Mouse (Mus musculus) CH12.LX (cell line): ENCODE results near the gene Zfp760. TPM values are rescaled to one million over a fixed set of nuclear protein-coding genes. Genes with fewer than 3 reads are reported as not detected.

ENCODE experiments used
- DNase-seq: peaks from one replicate; pipeline ENCODE4 v3.0.0-alpha.2; 2013; ENCODE audit errors: extremely low read depth
- H3K27ac ChIP-seq: 2 replicates; pipeline ENCODE4 v1.5.1; 2012; ENCODE audit warnings: low read depth, mild to moderate bottlenecking, control low read depth, moderate library complexity; ENCODE audit not compliant: insufficient read depth
- H3K27me3 ChIP-seq: replicated peaks from 2 replicates; pipeline ENCODE3; 2012; ENCODE audit warnings: inconsistent platforms
- H3K36me3 ChIP-seq, 2 experiments: replicated peaks in 1 of 2; 2 replicates each; pipeline versions ENCODE3 to v1.6.1; 2012; ENCODE audit warnings: inconsistent platforms in 1 of 2, low read length in 1 of 2, mild to moderate bottlenecking in 1 of 2, mixed read lengths in 1 of 2, moderate library complexity in 1 of 2; ENCODE audit not compliant: control insufficient read depth in 1 of 2, insufficient read depth in 1 of 2
- H3K4me1 ChIP-seq, 2 experiments: 2 replicates each; pipeline ENCODE4 v1.6.1; 2012; ENCODE audit warnings: inconsistent platforms in 1 of 2, moderate library complexity in 1 of 2; ENCODE audit not compliant: insufficient read depth in 2 of 2, control insufficient read depth in 1 of 2
- H3K4me2 ChIP-seq: 2 replicates; pipeline ENCODE4 v1.6.1; 2012; ENCODE audit warnings: low read depth, mild to moderate bottlenecking, control low read depth; ENCODE audit not compliant: poor library complexity, insufficient read depth, severe bottlenecking
- H3K4me3 ChIP-seq, 3 experiments: fragments of 150-350 bp in 1 of 3; sonication (generic) in 1 of 3; replicated peaks in 1 of 3; 2 replicates each; pipeline versions ENCODE3 to v1.5.1; 2011 to 2012; ENCODE audit warnings: low read depth in 2 of 3, low read length in 2 of 3, mild to moderate bottlenecking in 2 of 3, moderate library complexity in 2 of 3, control low read depth in 1 of 3, improper control_type of control experiment in 1 of 3, inconsistent platforms in 1 of 3, mixed read lengths in 1 of 3; ENCODE audit not compliant: poor library complexity in 1 of 3
- H3K79me2 ChIP-seq: replicated peaks from 2 replicates; pipeline ENCODE4 v1.6.1; 2012; ENCODE audit warnings: mild to moderate bottlenecking, moderate library complexity; ENCODE audit not compliant: control insufficient read depth, poor library complexity, insufficient read depth, severe bottlenecking; ENCODE audit errors: extremely low read depth
- H3K9ac ChIP-seq: 2 replicates; pipeline ENCODE4 v1.6.1; 2012; ENCODE audit warnings: low read depth, mild to moderate bottlenecking, control low read depth, moderate library complexity; ENCODE audit not compliant: insufficient read depth
- H3K9me3 ChIP-seq: replicated peaks from 2 replicates; pipeline ENCODE3; 2012; ENCODE audit warnings: low read length, inconsistent platforms, mixed read lengths
- BHLHE40 ChIP-seq: IDR thresholded peaks from 2 replicates; pipeline ENCODE4 v1.6.1; 2011; ENCODE audit warnings: mild to moderate bottlenecking, low read depth, low read length, improper control_type of control experiment
- CHD2 ChIP-seq: IDR thresholded peaks from 2 replicates; pipeline ENCODE4 v1.6.1; 2011; ENCODE audit warnings: low read length, improper control_type of control experiment
- CTCF ChIP-seq, 2 experiments: IDR thresholded peaks in 1 of 2; conservative IDR thresholded peaks in 1 of 2; 2 replicates each; pipeline ENCODE4 v1.5.1; 2011 to 2012; ENCODE audit warnings: low read depth in 2 of 2, low read length in 2 of 2, improper control_type of control experiment in 1 of 2, inconsistent platforms in 1 of 2, mild to moderate bottlenecking in 1 of 2, moderate library complexity in 1 of 2
- ELF1 ChIP-seq: IDR thresholded peaks from 2 replicates; pipeline ENCODE4 v1.6.1; 2014; ENCODE audit warnings: low read depth, mild to moderate bottlenecking, inconsistent platforms, low read length, improper control_type of control experiment
- ETS1 ChIP-seq: conservative IDR thresholded peaks from 2 replicates; pipeline ENCODE4 v1.6.1; 2012; ENCODE audit warnings: low read depth, mild to moderate bottlenecking, inconsistent platforms, low read length, improper control_type of control experiment, moderate library complexity
- HCFC1 ChIP-seq: IDR thresholded peaks from 2 replicates; pipeline ENCODE4 v1.6.1; 2012; ENCODE audit warnings: low read depth, mild to moderate bottlenecking, inconsistent platforms, low read length, improper control_type of control experiment
- IRF4 ChIP-seq: IDR thresholded peaks from 2 replicates; pipeline ENCODE4 v1.6.1; 2014; ENCODE audit warnings: low read depth, mild to moderate bottlenecking, inconsistent platforms, low read length, improper control_type of control experiment
- JUN ChIP-seq: IDR thresholded peaks from 2 replicates; pipeline ENCODE4 v1.6.1; 2011; ENCODE audit warnings: low read depth, mild to moderate bottlenecking, low read length, improper control_type of control experiment, moderate library complexity; ENCODE audit not compliant: insufficient read depth
- JUND ChIP-seq: conservative IDR thresholded peaks from 2 replicates; pipeline ENCODE4 v1.6.1; 2011; ENCODE audit warnings: low read depth, low read length, improper control_type of control experiment
- KAT2A ChIP-seq: IDR thresholded peaks from 2 replicates; pipeline ENCODE4 v1.6.1; 2012; ENCODE audit warnings: low read length, improper control_type of control experiment, inconsistent platforms; ENCODE audit not compliant: insufficient replicate concordance
- MXI1 ChIP-seq: IDR thresholded peaks from 2 replicates; pipeline ENCODE4 v1.6.1; 2011; ENCODE audit warnings: mild to moderate bottlenecking, low read depth, low read length, improper control_type of control experiment
- NELFE ChIP-seq: IDR thresholded peaks from 2 replicates; pipeline ENCODE4 v1.6.1; 2011; ENCODE audit warnings: low read depth, low read length, improper control_type of control experiment
- NRF1 ChIP-seq: IDR thresholded peaks from 2 replicates; pipeline ENCODE4 v1.6.1; 2014; ENCODE audit warnings: low read depth, mild to moderate bottlenecking, inconsistent platforms, low read length, improper control_type of control experiment, moderate library complexity
- POLR2A ChIP-seq: IDR thresholded peaks from 2 replicates; pipeline ENCODE4 v1.6.1; 2011; ENCODE audit warnings: low read depth, mild to moderate bottlenecking, improper control_type of control experiment, low read length
- RAD21 ChIP-seq: IDR thresholded peaks from 2 replicates; pipeline ENCODE4 v1.6.1; 2011; ENCODE audit warnings: low read depth, mild to moderate bottlenecking, low read length, improper control_type of control experiment, moderate library complexity
- SIN3A ChIP-seq: IDR thresholded peaks from 2 replicates; pipeline ENCODE4 v1.6.1; 2012; ENCODE audit warnings: low read length, improper control_type of control experiment, inconsistent platforms
- SMC3 ChIP-seq: IDR thresholded peaks from 2 replicates; pipeline ENCODE4 v1.6.1; 2011; ENCODE audit warnings: low read depth, low read length, improper control_type of control experiment
- TBP ChIP-seq: conservative IDR thresholded peaks from 2 replicates; pipeline ENCODE4 v1.6.1; 2011; ENCODE audit warnings: low read depth, low read length, improper control_type of control experiment
- TCF12 ChIP-seq: IDR thresholded peaks from 2 replicates; pipeline ENCODE4 v1.6.1; 2014; ENCODE audit warnings: low read depth, mild to moderate bottlenecking, inconsistent platforms, low read length, improper control_type of control experiment
- UBTF ChIP-seq: IDR thresholded peaks from 2 replicates; pipeline ENCODE4 v1.6.1; 2012; ENCODE audit warnings: low read depth, mild to moderate bottlenecking, inconsistent platforms, low read length, improper control_type of control experiment, moderate library complexity
- ZKSCAN1 ChIP-seq: IDR thresholded peaks from 2 replicates; pipeline ENCODE4 v1.6.1; 2012; ENCODE audit warnings: low read depth, inconsistent platforms, low read length, improper control_type of control experiment, borderline replicate concordance
- ZNF384 ChIP-seq: IDR thresholded peaks from 2 replicates; pipeline ENCODE4 v1.6.1; 2012; ENCODE audit warnings: low read depth, low read length, improper control_type of control experiment, inconsistent platforms
- dilution Hi-C: fragments of 300-500 bp; cut with MboI; formaldehyde crosslinking; loops from 2 replicates; pipeline ENCODE4 v1.14.3; 2020; ENCODE audit warnings: low sequenced_read_pairs; ENCODE audit not compliant: extremely low pct_unique_long_range_greater_than_20kb, extremely low pct_ligation_motif_present
- in situ Hi-C: fragments of 300-500 bp; cut with MboI; formaldehyde crosslinking; loops from 3 replicates; pipeline ENCODE4 v1.14.3; 2019; ENCODE audit warnings: low sequenced_read_pairs, low pct_ligation_motif_present, low pct_unique_long_range_greater_than_20kb, mixed read lengths
- polyA plus RNA-seq: library from polyadenylated mRNA; unstranded; fragments of >175 nt; gene quantifications from 2 replicates; pipeline ENCODE4 v1.2.1, GENCODE M21; 2012; ENCODE audit warnings: low read depth; ENCODE audit not compliant: insufficient read length
- total RNA-seq, 2 experiments: library from RNA; depleted of rRNA; stranded (reverse); fragments of 300-350 nt in 1 of 2; fragments of >200 nt in 1 of 2; gene quantifications; 2 replicates each; pipeline ENCODE4 v1.2.3; 2012 to 2014

The Zfp760 gene
- total and polyA plus RNA-seq, 3 experiments: 1.2 to 3.5 (median 1.4) TPM

GRCm38 (mm10) chr17:21679273-21680018 lies 28.1 kb upstream of the Zfp760 start:
- Histone ChIP-seq H3K27ac (peak overlapping the region; percentile 65; the same call in 1 of the 2 replicates), H3K27me3 (no peaks in the 10 kb centered on the region), H3K4me1 (peaks cover 2 to 9% of the 10 kb centered on the region in 2 experiments; a peak in 3 of 4 replicates), H3K4me3 (peak overlapping the region; percentile 45 to 89 (median 54)), H3K79me2 (no peaks in the 10 kb centered on the region), H3K9ac (peak overlapping the region; percentile 72), H3K9me3 (no peaks in the 10 kb centered on the region), H3K36me3 (no peaks in the 10 kb centered on the region)
- dilution Hi-C loops (no loop called here), in situ Hi-C loops (no loop called here)
- peak; percentile 96 for DNase-seq
- peak; percentile 85 for TF ChIP-seq ELF1
- peak; percentile 57 for TF ChIP-seq IRF4
- TF ChIP-seq KAT2A: no peak
- peak; percentile 44 for TF ChIP-seq RAD21
- peak; percentile 75; the same call in 1 of the 2 replicates for TF ChIP-seq JUND
- TF ChIP-seq NELFE: 0 out of 2 replicates have a peak, but pooled peaks have one; percentile 47
- TF ChIP-seq NRF1: 0 out of 2 replicates have a peak, but pooled peaks have one; percentile 13
- TF ChIP-seq TBP: no peak
- no peak for TF ChIP-seq ZKSCAN1
- TF ChIP-seq BHLHE40: no peak
- no peak for TF ChIP-seq UBTF
- TF ChIP-seq CTCF (conservative IDR thresholded peaks at IDR 0.05 in 1 of 2, IDR thresholded peaks at IDR 0.05 in 1 of 2; ENCODE audit: low read depth in 2 of 2, low read length in 2 of 2): peak; percentile 73
- TF ChIP-seq POLR2A: peak; percentile 62
- TF ChIP-seq ZNF384: no peak
- TF ChIP-seq ETS1: no peak
- peak; percentile 6; the same call in 1 of the 2 replicates for TF ChIP-seq TCF12
- no peak; the same call in 1 of the 2 replicates for TF ChIP-seq MXI1
- no peak for TF ChIP-seq CHD2
- 0 out of 2 replicates have a peak, but pooled peaks have one; percentile 16 for TF ChIP-seq JUN
- TF ChIP-seq HCFC1: peak; percentile 46
- TF ChIP-seq SIN3A: peak; percentile 11; the same call in 1 of the 2 replicates
- TF ChIP-seq SMC3: peak; percentile 67
- TF ChIP-seq, all 38 proteins: peak for 13
- peak overlapping the region; percentile 98 for H3K4me2 ChIP-seq
